Mouse (Mus musculus): ENCODE results near the gene Mfap5.
A peak's percentile ranks its signal among the peaks of the same experiment; 100 is the strongest.
"Not testable (repeated sequence)": the region's sequence is repeated elsewhere in the genome, so short reads cannot be mapped to it uniquely, and the experiment has no call there.

The Mfap5 gene

DNA sequence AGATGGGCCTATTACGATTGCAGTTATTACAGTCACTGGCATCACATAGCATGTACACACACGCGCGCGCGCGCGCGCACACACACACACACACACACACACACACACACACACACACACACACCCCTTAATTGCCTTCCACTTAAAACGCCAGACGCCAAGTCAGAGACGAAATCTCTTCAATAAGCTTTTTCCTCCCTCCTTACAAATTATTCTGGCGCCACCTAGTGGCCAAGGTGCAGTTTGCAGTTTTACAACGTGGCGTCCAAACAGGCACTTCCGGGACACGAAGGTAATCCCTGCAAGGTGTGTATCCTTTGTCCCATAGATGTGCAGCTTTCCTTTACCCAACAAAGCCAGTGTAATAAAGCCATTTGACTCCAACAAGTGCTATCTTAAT lies 54.8 kb downstream of the Mfap5 start:
- DNase-seq (ENCODE audit: low spot score in 2 of 2): peak; percentile 55 to 56

GRCm38 (mm10) chr6:122561005-122561404 lies 55.4 kb downstream of the Mfap5 start:
- no peak for DNase-seq (ENCODE audit: low spot score in 2 of 2)

DNA sequence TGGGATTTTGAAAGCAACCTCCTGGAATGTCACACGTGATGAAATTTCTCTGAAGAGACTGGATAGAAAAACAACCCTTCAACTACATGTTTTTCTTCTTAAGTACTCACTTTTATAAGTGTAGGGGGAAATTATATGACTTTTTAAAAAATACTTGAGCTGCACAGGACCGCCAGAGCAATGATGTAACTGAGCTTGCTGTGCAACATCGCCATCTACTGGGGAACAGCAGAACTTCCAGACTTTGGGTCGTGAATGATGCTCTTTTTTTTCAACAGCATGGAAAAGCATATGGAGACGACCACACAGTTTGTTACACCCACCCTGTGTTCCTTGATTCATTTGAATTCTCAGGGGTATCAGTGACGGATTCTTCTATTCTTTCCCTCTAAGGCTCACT lies 56.8 kb downstream of the Mfap5 start:
- no peak for DNase-seq (ENCODE audit: low spot score in 2 of 2)

DNA sequence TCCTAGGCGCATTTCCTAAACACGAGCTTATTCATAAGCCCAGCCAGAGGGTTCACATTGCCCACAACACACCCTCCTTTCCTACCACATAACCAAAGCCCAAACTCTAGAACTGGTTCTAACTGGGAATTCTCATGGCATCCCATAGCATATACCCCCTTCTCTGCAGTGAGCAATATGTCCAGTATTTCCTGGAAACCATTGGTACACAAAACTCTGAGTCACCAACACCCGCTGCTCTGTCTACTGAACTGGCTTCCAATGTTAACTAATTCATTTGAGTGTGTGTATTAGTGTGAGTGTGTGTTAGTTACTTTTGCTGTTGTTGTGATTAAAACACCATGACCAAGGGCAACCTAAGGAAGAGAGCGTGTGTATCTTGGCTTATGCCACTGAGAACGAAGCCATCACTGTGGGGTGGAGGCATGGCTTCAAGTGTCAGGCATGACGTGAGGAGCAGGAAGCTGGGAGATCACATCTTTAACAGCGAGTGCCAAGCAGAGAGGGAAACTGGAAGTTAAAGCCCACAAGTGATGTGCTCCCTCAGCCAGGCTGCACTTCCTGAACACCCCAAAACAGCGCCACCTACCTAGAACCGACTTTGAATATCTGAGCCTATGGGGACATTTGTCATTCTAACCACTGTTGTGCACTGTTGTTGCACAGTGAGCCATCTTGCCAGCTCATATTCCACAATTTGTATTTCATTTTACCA lies 59.6 kb downstream of the Mfap5 start:
- no peak for DNase-seq (ENCODE audit: low spot score in 2 of 2)

- DNase-seq (ENCODE audit: low spot score in 2 of 2): no peak
Observed at GRCm38 (mm10) chr6:122569113-122569512, 63.5 kb downstream of the Mfap5 start.

DNA sequence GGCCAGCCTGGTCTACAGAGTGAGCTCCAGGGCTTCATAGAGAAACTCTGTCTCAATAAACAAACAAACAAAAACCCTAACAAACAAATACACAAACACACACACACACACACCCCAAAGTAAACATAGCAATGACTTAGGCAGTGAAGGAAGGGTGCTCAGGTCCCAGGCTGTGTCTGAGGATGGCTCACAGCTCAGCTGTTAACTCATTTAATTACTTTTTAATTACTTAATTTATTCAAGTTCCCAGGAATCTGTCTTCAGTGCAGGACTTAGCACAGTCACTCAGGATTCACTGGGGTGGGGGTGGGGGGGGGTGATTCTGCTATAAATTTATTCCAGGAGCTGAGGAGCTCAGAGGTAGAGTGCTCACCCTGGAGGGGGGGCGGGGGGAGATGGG lies 64.1 kb downstream of the Mfap5 start:
- DNase-seq (ENCODE audit: low spot score in 2 of 2): no peak

- no peak for DNase-seq (ENCODE audit: low spot score in 2 of 2)
Observed at GRCm38 (mm10) chr6:122570695-122571616, 65.3 kb downstream of the Mfap5 start.

DNA sequence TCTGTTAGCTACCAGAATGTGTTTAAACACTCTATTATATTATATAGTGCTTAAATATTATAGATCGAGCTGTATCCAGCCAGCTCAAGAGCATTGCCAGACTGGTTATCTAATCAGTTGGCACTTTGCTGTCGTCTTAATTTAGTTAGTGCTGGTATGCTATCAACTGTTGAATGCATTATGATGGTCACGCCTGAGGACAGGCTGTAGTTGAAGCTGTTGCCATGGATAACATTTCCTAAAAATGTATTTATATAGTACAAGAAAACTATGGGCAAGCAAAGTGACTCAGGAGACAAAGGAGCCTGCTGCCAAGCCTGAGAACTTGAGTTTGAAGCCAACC lies 65.9 kb downstream of the Mfap5 start:
- no peak for DNase-seq (ENCODE audit: low spot score in 2 of 2)

GRCm38 (mm10) chr6:122575037-122575436 lies 69.4 kb downstream of the Mfap5 start:
- DNase-seq (ENCODE audit: low spot score in 2 of 2): not testable (repeated sequence)

DNA sequence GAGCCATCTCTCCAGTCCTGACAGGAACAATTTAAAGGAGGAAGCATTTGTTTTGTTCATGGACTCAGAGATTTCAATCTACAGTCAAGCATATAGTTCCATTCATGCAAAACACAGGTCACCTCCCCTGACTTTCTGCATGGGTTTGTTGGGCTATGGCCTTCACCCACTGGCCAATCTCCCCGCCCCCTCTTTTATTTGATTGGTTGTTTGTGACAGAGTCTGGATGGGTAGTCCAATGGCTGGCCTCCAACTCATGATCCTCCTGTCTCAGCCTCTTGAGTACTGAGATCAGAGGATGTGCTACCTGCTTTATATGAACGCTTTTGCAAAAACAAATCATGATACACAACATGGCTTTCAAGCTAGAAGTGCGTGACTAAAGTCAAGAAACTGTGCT lies 71.4 kb downstream of the Mfap5 start:
- DNase-seq (ENCODE audit: low spot score in 2 of 2): no peak

Data from urinary bladder, adult 18-20 months (tissue).